Mouse (Mus musculus) lung, adult 2 months (tissue): ENCODE results near the gene Gys1. TPM values are rescaled to one million over a fixed set of nuclear protein-coding genes. Genes with fewer than 3 reads are reported as not detected.
A peak's percentile ranks its signal among the peaks of the same experiment; 100 is the strongest.
"Not testable (repeated sequence)": the region's sequence is repeated elsewhere in the genome, so short reads cannot be mapped to it uniquely, and the experiment has no call there.

ENCODE experiments used
- DNase-seq: peaks from one replicate; pipeline ENCODE4 v3.0.0; 2022
- H3K4me1 ChIP-seq: fragments of 200-500 bp; 2 replicates; pipeline ENCODE4 v1.6.1; 2011; ENCODE audit warnings: low read length; ENCODE audit not compliant: control insufficient read depth, insufficient read depth
- H3K4me3 ChIP-seq: fragments of 200-500 bp; replicated peaks from 2 replicates; pipeline ENCODE3; 2011; ENCODE audit warnings: low read depth, mild to moderate bottlenecking, control low read depth, low read length; ENCODE audit errors: extremely low read depth
- CTCF ChIP-seq: fragments of 200-500 bp; IDR thresholded peaks from 2 replicates; pipeline ENCODE4 v1.5.1; 2011; ENCODE audit warnings: mild to moderate bottlenecking, low read length, control low read depth; ENCODE audit not compliant: insufficient read depth
- POLR2A ChIP-seq: fragments of 200-500 bp; IDR thresholded peaks from 2 replicates; pipeline ENCODE4 v1.6.1; 2011; ENCODE audit warnings: low read depth, mild to moderate bottlenecking, control low read depth, low read length, borderline replicate concordance; ENCODE audit errors: extremely low read depth
- WGBS: fragments of 180-500 bp; shearing (Covaris S2); methylation state at CpG from one replicate; pipeline ENCODE4 v1.1.7; 2018; 5-methylcytosine and 5-hydroxymethylcytosine counted together
- polyA plus RNA-seq: library from polyadenylated mRNA; depleted of rRNA; stranded (reverse); fragments of >200 nt; gene quantifications from 2 replicates; pipeline ENCODE4 v1.2.3, GENCODE M21; 2012

The Gys1 gene
- polyA plus RNA-seq, 1 experiment, result 39.4 TPM

DNA sequence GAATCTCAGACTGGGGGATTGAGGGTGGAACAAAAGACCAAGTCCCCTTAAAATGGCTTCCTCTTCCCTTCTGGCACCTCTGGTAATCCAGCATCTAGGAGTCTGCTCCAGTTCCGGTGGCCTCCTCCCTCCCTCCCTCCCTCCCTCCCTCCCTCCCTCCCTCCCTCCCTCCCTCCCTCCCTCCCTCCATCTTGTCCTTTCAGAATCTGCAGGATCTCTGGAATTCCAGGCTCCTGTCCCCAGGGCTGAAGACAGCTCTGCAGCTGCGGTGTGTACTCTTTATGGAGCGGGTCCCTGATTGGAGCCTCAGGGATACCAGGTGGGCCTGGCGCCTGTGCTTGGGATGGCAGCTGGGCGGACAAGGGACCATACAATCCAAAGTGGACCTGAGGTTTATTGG lies 26.7 kb downstream of the Gys1 start:
- WGBS, result 87% methylated on average over 4 of the region's 5 CpGs
- TF ChIP-seq POLR2A, result no peak
- no peak for TF ChIP-seq CTCF
- H3K4me3 ChIP-seq, result no peak overlapping the region
- DNase-seq, result no peak
- peaks cover 14% of the 10 kb centered on the region for H3K4me1 ChIP-seq

DNA sequence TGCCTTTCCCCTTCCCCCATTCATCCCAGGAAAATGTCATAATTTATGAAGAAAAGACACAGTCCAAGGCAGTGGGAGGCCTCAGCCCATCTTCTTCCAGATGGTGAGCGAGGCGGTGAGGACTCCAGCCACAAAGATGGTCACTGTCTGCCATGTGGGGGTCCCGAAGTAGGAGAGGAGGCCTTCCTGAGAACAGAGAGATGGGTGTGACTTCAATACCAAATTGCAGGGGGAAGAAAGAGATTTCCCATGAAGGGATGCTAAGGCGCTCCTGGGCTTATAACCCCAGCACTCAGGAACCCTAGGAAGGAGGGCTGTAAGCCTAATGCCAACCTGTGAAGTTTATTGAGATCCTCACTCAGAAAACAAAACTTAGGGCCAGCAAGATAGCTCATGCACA lies 27.1 kb downstream of the Gys1 start:
- DNase-seq, result no peak
- peaks cover 14% of the 10 kb centered on the region for H3K4me1 ChIP-seq
- no peak overlapping the region for H3K4me3 ChIP-seq
- 93% methylated on average over 4 of the region's 4 CpGs for WGBS
- TF ChIP-seq POLR2A (no peak), CTCF (no peak)

DNA sequence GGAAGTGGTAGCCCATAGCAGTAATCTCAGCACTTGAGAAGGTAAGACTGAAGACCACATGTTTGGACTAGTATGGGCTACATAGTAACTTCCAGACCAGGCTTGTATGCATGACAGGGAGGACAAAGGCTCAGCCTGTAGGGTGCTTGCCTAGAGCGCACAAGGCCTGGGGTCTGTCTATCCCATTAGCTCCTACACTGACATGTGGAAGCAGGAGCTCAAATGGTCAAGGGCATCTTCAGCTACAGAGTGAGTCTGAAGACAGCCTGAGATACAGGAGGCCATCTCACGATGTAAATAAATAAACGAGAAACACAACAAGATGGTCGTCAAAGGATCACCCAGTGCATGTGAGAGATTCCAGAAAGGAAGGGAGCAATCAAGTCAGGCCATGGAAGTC lies 27.7 kb downstream of the Gys1 start:
- DNase-seq, result no peak
- Histone ChIP-seq H3K4me3 (no peak overlapping the region), H3K4me1 (peaks cover 14% of the 10 kb centered on the region)
- TF ChIP-seq POLR2A (no peak), CTCF (no peak)
- WGBS, result 81% methylated on average over 4 of the region's 4 CpGs

DNA sequence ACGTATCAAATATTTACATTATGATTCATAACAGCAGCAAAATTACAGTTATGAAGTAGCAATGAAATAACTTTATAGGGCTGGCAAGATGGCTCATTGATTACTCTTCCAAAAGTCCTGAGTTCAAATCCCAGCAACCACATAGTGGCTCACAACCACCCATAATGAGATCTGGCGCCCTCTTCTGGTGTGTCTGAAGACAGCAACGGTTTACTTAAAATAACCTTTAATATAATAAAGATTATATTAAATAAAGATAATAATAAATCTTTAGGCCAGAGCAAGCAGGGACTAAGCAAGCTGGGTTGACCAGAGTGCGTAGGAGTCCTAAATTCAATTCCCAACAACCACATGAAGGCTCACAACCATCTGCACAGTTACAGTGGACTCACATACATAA lies 28.2 kb downstream of the Gys1 start:
- H3K4me3 ChIP-seq, DNase-seq: not testable (repeated sequence)
- H3K4me1 ChIP-seq, result peaks cover 10% of the 10 kb centered on the region
- WGBS, result 74% methylated on average over 4 of the region's 4 CpGs

DNA sequence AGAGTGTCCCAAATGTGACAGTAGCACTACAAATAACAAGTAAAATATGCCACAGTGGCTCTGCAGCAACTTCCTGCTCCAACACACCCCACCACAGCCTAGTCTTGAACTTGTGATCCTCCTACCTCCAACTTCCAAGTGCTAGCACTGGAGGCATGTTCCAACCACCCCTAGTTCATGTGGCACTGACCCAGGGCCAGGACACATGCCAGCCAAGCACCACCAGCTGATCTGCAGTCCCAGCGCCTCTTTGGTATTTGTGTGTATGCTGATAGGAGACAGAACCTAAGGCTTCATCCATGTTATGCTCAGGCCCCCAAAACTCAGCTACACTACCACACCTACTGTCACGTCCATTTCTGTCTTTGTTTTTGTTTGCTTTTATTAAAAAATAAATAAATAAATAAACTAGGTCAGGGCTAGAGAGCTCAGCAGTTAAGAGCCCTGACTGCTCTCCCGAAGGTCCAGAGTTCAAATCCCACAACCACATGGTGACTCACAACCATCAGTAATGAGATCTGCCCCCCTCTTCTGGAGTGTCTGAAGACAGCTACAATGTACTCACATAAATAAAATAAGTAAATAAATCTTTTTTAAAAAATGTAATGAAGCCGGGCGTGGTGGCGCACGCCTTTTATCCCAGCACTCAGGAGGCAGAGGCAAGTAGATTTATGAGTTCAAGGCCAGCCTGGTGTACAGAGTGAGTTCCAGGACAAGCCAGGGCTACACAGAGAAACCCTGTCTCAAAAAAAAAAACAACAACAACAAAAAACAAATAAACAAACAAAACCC lies 29.5 kb downstream of the Gys1 start:
- DNase-seq, result no peak
- WGBS, result 92% methylated on average over 7 of the region's 7 CpGs
- TF ChIP-seq POLR2A (no peak), CTCF (no peak)
- H3K4me1 ChIP-seq, result peaks cover 10% of the 10 kb centered on the region
- H3K4me3 ChIP-seq, result no peak overlapping the region

DNA sequence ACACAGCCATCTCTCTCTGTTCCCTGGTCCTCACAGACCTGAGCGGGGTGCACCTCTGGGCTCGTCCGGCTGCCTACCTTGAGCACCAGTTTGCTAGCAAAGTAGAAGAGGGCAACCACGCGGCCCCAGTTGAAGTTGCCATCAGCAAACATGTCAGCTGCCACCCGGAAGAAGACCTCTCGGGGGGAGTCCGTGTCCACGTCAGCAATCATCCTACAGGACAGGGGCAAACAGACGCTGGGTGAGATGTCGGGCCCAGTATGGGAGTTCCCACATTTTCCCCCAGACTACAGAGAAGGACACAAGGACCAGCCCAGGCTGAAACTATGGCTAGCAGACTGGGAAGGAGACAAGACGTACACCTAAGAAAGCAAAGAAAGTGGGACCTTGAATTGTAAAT lies 30.5 kb downstream of the Gys1 start:
- peaks cover 10% of the 10 kb centered on the region for H3K4me1 ChIP-seq
- WGBS, result 95% methylated on average over 12 of the region's 12 CpGs
- no peak for DNase-seq
- H3K4me3 ChIP-seq, result no peak overlapping the region
- TF ChIP-seq POLR2A, result no peak
- no peak for TF ChIP-seq CTCF

DNA sequence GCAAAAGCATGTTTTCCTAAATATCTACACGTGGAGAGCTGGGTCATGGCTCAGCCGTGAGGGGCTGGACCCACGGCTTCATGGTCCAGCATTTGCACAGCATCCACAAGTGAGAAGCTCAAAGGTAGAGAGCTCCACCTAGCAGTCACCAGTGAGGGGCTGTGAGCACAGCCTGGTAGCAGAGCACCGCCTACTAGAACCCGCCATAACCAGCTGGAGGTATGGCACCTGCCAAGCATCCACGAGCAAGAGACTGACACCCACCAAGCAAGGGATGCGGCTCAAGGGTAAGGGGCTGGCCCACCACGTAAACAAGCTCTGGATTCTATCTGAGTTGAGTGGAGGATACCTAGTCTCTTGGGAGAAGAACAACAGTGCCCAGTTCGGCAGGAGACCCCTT lies 30.9 kb downstream of the Gys1 start:
- 73% methylated on average over 9 of the region's 9 CpGs for WGBS
- Histone ChIP-seq H3K4me1 (peaks cover 7% of the 10 kb centered on the region), H3K4me3 (peak overlapping the region; percentile 26)
- TF ChIP-seq POLR2A (no peak), CTCF (no peak)
- no peak for DNase-seq

DNA sequence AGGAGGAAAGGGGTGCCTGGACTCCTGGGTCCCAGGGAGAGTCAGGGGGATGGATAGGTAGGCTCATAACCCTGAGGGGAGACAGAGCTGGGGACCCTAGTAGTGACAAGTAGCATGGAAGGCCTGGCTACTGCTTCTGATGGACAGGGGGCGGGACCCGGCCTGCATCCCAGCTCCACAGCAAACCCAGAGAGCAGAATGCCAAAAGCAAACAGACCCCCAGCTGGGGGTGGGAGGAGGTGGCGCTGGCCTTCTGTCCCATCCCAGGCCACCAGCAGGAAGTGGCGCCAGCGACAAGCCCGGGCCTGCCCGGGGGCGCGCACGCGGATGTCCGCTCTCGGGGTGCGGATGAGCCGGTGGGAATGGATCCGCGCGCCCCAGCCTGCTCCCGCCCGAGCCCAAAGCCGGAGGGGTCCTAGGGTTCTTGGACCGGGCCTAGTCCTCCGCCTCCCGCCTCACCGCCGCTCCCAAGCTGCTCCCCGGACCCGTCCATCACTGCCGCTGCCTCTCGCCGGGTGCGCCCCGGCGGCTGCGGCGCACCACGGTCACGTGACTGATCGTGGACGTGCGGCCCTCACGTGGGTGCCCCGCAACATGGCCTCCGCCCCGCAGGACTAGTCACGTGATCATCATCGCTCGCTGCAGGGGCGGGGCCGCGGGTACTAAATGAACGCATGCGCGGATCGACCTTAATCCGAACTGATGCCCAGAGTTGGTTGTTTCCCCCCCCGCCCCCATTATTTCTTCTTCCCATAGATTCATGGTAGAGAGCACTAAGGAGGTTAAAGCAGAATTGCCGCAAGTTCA lies 31.8 kb downstream of the Gys1 start, which contains the start of gene Bax:
Gene Bax (minus strand): TSS at position 616 of the 807 bp plus-strand sequence.
- no peak for TF ChIP-seq CTCF
- peak; percentile 78; the same call in 1 of the 2 replicates for TF ChIP-seq POLR2A
- peak; percentile 90 for DNase-seq
- peak within 1 kb of the TSS; percentile 78 for H3K4me3 ChIP-seq
- peaks cover 7% of the 10 kb centered on the region for H3K4me1 ChIP-seq
- WGBS, result under 1% methylated on average over 58 of the region's 58 CpGs

DNA sequence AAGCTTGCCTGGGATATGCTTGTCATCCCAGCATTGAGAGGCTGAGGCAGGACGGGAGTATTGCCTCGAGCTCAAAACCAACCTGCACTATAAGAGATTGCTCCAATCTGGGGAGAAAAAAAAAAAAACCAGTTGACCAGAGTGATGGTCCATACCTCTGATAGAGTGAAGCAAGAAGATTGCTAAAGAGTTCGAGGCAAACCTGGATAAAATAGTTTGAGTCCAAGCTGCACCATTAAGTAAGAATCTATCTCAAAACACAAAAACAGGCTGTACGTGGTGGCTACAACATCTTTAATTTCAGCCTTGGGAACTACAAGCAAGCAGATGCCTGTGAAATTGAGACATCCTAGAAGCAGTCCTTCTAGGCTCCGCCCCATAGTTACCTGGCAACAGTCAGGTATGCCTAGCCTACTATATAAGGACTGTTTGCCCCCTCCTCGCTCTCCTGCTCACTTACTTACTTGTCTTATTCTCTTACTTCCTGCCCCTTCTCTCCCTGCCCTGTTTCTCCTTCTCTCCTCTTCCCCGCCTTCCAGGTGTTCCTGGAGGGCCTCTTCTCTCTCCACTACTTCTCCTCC lies 32.5 kb downstream of the Gys1 start:
- Histone ChIP-seq H3K4me1 (peaks cover 7% of the 10 kb centered on the region), H3K4me3 (peak overlapping the region; percentile 61)
- WGBS, result 32% methylated on average over 7 of the region's 7 CpGs
- TF ChIP-seq POLR2A (no peak), CTCF (no peak)
- peak; percentile 56 for DNase-seq

DNA sequence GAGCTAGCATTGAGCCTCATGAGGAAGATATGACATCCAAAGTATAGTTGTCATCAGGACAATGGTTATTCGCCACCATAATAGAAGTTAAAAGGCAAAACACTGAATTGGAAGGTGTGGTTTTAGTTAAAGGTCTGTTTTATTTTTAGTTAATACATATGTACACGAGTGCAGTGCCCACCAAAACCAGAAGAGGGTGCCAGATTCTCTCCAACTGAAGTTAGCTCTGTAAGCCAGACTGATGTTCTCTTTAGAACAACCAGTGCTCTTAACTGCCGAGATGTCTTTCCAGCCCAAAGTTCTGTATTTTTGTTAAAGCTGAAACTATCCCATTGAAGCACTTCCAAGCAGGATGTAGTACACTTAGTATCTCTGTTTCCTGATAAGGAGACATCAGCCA lies 36.2 kb downstream of the Gys1 start:
- 3% methylated on average over 3 of the region's 3 CpGs for WGBS
- Histone ChIP-seq H3K4me3 (no peak overlapping the region), H3K4me1 (peaks cover 4% of the 10 kb centered on the region)
- DNase-seq, result peak; percentile 69
- TF ChIP-seq POLR2A, result no peak
- peak; percentile 35; the same call in 1 of the 2 replicates for TF ChIP-seq CTCF
